Mouse (Mus musculus) cerebellum, postnatal 14 days (tissue): Measurements from ENCODE around the gene Gm13090.

Experiments
- DNase-seq, 2 experiments: peaks; one replicate each; pipeline ENCODE4 v3.0.0; 2021; ENCODE audit warnings: mixed read lengths in 2 of 2

Gene Gm13090

DNA sequence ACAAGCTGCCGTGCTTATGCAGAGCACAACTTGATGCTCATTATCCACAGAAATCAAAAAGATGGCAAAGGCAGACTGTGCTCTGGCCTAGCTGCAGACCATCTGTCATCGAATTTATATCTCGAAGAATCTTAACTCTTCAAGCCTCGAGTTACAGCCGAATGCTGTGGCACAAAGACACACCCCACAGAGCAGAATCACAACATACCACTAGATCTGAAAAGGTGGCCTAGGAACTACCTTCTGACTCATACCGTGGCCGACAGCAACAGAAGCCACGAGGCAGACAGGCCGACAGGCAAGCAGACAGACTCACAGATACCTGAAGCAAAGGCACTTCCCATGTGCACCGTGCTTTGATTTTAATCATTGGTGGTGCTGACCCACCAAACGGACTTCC, 14.3 kb downstream of the Gm13090 start:
- DNase-seq, result peak; percentile 37 to 65

DNA sequence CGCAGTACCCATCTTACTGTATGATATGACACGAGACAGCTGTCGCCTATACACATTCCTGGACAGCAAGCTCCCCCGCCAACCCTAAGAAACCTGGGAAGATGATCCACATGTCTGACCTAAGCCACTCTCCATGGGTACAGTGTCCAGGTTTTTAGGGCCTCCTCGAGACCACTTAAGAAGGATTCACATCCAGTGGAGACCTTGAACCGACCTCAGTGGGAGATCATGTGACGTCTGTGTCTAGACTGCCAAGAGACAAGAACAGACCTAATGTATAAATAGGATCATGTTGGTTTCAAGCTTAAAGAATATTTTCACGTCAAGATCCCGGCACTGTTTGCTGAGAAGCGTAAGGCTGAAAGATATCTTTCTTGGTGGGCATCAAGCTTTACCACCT, 14.8 kb downstream of the Gm13090 start:
- peak; percentile 24 to 32 for DNase-seq

DNA sequence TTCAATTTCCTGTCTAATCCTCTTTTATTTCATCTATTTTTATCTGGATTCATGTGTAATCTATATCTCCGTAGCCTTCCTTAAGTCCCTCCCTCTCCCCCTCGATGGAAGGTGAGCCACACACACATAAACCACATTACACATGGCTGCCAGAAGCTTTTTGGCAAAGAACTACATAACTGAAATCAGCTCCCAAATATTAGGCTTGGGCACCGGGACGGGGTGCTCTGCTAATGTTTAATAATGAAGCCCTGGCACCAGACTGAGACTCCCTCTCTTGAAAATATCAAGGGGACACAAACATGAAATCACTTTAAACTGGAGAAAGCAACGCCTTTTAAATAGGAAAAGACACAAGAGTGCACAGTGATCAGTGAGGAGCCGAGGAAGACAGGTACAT, 16.5 kb downstream of the Gm13090 start:
- peak; percentile 46 to 51 for DNase-seq

DNA sequence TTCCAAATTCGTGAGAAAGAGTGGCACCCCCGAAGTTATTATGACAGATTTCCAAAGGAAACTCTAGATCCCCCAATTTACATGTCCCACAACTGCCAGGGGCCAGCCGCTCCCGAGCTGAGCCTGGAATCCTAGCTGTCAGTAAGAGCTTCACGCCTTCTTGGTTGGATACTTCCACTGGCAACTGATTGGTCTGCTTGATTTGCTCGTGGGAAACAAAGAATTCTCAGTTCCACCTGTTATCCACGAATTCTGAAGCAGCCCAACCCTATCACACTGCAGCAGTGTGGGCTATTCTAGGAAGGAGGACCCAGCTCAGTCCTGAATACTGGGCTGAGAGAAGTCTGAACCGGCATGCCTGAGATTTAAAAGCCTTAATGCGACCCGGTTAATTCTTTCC, 17.1 kb downstream of the Gm13090 start:
- peak; percentile 27 to 41 for DNase-seq

DNA sequence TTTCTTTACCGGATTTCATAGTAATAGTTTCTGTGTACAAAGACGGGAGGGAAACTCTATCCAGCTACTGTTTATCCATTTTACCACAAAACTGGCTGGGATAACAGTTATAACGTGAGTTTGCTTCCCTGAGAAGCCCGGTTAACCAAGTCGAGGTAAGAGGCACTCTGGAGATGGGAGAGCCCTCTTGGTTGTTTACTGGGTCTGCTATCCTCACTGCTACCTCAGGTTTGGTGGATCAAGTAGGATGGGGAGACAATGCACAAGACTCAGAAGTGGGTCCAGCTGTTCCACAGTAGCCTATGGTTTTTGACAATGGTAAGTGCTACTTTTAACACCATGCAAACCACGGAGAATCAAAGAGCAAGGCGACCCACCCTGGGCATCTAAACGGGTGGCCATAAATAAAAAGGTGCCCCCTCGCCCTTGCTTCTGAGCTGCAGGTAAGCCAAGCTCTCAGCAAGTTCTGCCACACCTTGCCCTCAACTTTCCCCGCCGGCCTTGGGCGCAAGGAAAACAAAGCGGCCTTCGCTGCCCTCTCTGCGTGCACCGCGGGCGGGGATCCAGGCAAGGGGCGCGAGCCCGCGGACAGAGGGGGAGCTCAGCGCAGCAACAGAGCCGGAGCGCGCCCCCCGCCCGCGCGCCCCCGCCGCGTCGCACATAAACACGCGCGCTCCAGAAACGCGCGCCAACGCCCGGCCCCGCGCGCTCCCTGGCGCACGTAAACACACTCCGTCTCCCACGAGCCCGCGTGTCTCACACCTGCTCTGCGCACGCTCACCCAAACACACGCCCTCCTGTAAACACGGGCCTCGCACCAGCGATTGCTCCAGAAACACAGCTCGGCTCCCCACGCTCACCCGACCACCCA, 18.0 kb downstream of the Gm13090 start:
- peak; percentile 76 to 82 for DNase-seq

DNA sequence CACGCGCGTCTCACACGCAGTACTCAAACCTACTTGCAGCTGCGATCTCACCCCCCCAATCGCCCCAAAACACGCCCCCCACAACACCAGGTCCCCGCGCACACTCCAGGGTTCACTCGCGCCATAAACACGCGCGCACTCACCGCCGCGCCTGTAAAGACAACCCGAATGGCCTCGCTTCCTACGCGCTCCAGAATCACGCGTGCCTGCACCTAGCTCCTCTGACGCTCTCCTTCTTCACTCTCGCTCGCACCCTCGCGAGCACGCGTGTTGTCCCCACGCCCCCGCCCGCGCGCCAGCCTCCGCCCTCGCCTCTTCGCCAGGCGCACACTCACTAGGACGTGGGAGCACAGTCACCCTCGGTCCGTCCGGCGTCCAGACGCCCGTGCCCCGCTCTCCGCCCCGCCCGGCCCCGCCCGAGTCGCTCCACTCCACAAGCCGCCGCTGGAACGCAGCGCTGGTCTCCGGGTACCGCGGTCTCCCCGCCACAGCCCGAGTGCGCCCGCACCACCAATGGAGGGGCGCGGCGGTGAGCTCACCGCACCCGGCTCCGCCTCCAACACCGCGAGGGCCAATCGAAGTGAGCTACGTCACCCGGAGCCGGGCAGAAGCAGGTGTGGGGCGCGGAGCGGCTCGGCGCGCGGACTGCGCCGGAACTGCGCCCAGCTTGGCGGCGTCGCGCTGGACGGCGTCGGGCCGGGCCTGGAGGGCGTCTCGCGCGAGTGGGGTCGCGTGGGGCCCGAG, 18.8 kb downstream of the Gm13090 start:
- DNase-seq, result peak; percentile 96 to 97

DNA sequence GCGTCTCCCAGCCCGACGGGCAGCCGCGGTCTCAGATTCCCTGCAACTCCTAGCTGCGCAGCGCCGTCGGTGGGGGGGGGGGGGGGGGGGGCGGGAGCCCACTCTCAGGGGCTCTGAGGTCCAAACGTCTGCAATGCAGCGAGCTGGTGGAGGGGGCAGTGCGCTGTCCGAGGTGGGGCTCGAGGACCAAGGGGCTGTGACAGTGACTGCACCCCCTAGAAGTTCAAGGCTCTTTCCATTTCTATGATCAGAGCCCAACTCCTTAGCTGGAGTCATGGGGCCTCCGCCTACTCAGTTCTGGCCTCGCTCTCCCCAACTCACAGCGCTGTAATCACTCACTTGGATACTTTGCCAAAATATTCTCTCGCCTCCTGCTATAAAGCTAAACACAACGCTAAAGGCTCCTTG, 19.5 kb downstream of the Gm13090 start:
- DNase-seq, result peak in 1 of 2 experiments; percentile 40

DNA sequence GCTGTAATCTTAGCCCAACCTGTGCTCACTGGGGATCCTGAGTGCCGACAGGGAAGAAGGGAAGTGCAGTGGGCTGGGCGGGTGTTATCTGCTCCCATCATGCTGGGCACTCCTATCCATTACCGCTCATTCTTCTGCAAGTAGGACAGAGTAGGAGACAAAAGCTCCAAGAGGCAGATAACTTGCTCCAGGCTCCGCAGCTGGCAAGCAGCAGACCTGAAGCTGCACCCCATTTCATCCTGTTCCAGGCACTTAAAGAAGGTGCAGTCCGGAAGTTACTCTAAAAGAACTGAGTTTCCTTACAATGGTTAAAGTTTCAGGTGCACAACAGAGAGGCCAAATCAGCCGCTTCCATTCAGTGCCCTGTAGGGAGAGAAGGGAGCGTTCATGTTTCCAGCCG, 21.9 kb downstream of the Gm13090 start:
- no peak for DNase-seq

DNA sequence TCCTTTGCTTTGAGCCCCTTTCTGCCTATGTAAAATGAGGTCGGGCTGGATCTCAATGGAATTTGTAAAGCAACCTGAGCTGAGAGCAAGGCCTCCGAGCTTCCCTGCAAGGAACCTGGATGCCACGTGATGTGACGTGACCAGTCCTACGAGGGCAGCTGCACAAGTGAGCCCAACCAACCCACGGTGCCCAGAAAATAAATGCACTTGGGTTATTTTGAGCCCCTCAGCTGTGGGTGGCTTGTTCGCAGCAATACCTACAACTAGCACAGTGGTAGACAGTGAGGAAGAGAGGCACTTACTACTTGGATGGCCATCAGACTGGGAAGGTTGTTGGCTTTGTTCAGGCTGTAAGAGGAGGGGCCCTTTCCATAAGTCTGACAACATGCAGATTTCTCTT, 25.2 kb downstream of the Gm13090 start:
- no peak for DNase-seq

DNA sequence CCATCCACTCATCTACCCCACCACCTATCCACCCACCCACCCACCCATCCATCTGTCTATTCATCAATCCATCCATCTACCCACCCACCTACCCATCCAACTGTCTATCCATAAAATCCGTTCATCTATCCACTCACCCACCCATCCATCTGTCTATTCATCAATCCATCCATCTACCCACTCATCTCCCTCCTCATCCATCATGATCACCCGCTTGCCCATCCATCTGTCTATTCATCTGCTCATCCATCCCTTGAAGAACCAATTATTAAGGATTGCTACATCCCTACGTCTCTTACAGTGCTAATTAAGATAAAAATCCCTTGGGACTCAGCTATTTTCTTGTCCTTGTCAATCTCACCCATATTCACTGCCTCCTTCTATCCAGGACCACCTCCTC, 29.5 kb downstream of the Gm13090 start:
- no peak for DNase-seq

DNA sequence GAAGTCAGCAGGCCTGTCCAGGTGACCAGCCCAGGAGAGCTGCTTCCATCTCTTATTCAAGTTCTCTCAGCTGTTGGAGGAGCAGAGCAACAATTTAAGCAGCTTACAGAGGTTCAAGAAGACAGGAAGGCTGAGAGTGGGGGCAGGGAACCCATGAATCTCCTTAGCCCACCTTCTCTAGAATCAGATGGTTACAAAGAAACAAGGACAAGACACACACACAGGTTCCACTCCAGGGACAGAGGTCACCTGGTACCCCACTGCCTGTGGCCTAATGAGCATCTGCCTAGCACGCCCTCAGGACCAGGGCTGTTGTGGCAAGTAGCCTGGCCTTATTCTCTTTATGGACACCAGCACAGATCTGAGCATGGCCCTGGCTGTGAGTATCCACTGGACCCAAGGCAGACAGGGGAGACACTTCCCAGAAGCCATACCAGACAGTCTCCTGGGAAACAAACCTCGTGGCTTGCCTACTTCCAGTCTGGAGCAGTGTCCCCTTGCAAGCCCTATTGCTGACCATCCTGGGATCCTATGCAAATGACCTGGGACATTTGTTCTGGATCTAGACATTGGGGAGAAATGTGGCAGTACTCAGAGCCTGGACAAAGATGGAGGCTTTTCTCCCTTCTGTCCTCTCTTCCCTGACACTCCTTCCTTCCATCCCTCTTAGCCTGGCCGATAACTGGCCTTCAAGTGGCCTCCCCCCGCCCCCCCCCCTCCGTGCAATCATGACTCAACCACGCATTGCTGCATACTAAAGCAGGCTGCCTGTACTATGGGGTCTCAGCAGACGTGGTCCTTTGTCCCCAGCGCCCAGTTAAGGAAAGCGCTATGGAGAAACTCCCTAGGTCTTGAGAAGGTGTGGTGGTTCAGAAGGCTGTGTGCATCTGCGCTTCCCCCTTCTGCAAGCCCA, 38.5 kb downstream of the Gm13090 start:
- DNase-seq, result peak in 1 of 2 experiments; percentile 38

DNA sequence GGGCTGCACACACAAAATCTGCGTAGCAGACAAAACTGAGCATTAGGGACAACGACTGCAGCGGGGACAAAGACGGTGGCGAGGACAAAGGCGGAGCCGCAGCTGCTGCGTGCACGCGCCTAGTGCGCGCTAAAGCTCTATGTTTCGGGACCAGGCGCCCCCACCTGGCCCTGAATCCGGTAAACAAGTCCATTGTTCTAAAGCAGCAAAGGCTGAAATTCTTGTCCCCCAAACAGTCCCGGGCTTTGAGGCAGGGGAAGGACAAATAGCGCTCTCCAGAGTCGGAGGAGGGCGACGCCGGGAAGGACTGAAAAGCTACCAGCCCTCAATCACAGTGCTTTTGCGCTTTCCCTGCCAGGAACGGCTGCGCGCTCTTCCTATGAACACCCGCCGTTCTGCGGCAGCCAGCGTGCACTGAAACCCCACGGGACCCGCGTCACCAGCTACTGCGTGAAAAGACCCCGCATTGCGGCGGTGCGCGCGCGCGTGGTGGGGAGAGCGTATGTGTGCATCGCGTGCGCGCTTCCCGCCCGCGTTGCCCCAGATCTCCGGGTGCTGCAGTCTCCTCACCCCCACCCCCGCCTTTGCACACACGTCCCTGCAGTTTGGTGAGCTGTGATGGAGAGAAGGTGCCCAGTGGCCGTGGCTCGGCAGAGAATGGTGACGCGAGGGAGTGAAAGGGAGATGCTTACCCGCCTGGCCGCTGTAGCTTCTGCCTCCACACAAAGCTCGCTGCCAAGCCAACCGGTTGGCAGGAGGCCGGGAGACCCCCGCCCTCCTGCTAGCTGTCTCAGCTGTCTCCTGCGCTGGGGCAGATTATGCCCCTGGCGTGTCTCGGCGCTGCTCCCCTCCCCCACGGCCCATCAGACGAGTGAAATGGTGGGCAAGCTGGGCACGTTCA, 39.5 kb downstream of the Gm13090 start:
- peak; percentile 93 to 94 for DNase-seq

DNA sequence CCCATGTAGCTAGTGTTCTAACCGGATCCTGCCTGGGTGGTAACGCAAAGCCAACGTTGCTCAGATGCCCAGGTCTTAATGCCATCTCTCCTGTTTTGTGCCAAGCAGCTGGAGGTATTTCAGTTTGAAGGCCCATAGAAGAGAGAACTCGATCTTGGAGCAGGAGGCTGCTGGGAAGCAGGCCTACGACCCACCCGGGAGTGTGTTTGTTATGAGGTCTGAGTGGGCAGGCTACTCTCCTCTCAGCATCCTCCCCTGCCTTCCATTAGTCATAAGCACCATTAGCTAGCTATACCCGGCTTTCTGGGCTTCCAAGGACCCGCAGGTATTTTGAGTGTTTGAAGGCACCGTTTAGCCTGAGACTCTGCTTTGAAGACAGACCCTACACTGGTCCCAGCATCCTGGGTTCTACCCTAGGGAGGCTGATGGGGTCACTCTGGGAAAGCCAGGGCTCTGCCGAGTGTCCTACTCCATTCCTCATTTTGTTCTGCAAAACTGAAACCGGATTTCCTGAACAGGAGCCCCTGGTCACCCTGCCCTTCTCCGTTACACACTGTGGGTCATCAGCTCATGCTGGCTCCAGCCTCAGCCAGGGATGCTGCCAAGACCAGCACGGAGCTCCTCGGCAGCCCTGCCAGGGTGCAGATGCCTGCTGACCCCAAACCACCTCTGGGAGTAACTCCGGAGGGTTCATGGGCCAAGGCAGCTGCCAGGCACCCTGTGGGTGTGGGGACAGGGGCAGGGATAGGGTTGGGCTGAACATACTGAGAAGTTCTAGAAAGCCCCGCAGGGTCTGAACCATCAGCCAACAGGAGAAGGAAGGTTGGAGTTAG, 40.6 kb downstream of the Gm13090 start:
- DNase-seq, result no peak

DNA sequence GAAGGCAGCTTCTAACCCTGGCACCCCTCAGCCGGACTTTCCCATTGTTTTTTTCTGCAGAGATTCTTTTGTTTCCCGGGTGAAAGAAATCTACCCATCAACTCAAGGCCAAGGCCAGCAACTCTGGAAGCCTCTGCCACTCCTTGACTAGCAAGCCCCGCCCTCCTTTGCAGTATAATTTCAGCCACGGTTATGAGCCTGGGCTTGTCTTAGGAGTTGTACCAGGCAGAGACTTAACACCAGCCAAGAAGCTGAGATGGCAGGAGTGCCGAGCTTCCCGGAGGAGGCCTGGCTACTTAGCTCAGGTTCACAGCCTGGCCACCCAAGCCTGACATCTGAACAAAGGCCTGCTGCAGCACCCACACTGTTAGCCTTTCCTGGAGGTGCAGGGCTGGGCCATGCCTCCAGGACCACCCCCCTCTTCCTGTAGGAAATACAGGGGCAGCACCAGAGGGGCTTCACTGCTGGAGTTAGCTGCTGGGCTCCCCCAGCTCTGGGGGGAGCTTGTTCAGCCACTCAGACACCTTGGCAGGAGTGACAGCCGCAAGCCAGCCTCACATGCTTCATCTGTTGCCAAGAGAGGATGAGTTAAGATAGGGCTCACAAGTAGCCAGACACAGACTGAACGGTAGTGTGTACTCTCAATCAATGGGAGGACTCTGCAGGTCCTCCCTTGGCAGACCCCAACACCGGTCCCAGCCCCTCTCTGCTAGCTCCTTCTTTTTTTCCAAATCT, 41.6 kb downstream of the Gm13090 start:
- no peak for DNase-seq

DNA sequence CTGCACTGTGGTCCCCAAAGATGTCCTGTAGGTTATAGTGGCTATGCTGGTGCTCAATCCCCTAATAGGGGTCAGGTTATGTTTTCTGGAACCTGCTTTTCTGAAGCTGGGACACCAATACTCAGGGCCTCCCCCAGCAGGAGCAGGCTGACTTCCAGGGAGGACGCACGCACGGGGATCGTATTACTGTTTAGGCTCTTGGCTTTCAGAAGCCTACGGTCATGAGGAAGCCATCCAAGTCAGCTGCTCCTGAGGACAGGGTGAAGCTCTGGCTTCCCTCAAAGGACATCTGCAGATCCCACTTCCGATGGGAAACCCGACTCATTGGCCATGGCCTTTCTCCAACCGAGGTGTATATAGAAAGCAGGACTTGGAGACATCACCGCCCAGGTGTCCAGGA, 43.1 kb downstream of the Gm13090 start:
- no peak for DNase-seq

DNA sequence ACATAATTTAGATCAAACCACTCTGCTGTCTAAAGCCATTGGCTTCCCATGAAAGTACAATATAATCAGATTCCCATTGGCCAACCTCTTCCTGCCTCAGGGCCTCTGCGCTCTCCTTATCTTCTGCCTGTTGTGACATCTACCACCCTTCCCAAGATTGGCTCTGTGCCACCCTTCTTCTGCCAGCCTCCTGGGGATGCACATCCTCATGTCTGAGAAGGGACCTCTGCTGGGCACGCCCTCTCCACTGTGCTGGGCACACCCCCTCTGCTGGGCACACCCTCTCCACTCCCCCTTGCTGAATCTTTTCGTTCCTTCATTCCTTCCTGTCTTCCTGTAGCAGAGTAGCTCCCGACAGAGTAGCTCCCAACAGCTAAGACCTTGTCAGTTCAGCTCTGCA, 44.4 kb downstream of the Gm13090 start:
- DNase-seq, result peak in 1 of 2 experiments; percentile 37

DNA sequence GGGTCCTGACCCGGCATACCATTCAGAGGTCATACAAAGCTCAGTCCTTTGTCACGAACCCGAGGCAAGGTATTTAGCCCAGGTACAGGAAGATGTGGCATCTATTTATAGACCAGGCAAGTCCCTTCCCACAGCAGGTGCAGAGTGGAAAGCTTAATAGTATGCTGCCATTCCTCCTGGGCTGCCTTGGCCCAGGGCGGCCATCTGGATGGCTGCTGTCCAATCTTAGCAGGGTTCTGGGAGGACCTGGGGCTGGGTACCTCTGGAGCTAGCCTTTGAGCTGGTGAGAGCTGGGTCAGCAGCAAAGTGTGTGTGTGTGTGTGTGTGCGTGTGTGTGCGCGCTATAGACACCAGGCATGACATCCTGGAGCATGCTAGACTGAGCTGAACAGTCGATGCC, 46.1 kb downstream of the Gm13090 start:
- DNase-seq, result no peak

DNA sequence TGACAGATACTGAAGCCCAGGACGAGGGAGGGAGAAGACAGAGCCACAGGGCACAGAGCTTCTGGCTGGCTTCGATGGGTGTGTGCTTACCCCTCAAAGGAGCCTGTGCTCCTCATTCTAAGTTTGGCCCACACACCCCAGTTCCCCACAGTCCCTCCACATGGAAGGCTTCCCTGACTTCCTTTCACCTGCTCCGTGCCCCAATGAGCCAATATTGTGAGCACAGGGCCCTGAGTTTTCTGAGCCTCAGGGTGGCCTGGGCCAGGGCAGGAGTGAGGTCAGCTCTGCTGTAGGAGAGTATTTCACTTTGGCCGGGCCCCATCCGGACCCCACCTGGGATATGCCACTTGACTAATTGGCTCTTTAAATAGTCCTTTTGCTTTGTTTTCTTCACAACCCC, 48.3 kb downstream of the Gm13090 start:
- DNase-seq, result no peak

DNA sequence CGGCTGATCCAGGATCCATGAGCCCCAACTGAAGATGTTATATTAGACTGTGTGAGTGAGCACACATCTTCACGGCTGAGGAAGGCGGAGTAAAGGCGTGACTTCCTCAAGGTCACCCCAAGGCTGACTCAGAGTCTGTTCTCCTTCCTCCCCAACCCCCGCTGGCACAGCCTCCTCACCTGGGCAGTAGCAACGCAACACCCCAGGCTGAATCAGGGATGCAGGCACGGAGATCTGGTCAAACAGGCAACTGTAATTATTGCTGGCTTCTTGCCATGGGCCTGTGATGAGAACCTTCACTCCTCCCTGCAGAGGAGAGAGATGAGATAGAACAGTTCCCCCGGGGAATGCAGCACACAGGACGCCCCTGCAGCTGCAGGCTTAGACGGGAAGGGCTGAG, 48.8 kb downstream of the Gm13090 start:
- DNase-seq, result peak in 1 of 2 experiments; percentile 56

DNA sequence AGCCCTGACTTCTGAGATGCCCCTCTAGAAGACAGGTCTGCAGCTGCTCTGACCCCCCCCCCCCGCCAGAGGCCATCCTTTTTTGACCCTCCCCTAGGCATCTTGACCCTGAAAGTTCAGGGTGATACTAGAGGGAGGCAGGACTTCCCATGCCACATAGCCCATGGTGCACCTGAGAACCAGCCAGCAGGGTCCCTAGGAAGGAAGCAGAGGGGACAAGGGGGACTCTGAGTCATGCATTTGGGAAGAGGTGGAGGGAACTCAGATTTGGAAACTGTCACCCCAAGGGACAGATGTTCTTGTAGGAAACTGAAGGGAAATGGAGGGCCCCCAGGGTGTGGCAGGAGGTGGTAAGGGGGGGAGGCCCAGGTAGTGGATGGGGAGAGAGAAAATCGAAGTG, 49.2 kb downstream of the Gm13090 start:
- no peak for DNase-seq
